Mouse (Mus musculus): ENCODE data around the gene Tomm40l. TPM values are rescaled to one million over a fixed set of nuclear protein-coding genes. Genes with fewer than 3 reads are reported as not detected.
A peak's percentile ranks its signal among the peaks of the same experiment; 100 is the strongest.

Tomm40l gene
- total RNA-seq, 2 experiments from 2014 or later: 43.2 to 56.3 TPM

GRCm38 (mm10) chr1:171195046-171195822 is 27.1 kb downstream of the Tomm40l start:
- H3K4me3 ChIP-seq: peak overlapping the region; percentile 90
- peak overlapping the region; percentile 84 for H3K27ac ChIP-seq
- intact Hi-C loops (cut with DNase I): no loop called here
- TF ChIP-seq CTCF (IDR thresholded peaks at IDR 0.05): no peak
- DNase-seq: no peak

DNA sequence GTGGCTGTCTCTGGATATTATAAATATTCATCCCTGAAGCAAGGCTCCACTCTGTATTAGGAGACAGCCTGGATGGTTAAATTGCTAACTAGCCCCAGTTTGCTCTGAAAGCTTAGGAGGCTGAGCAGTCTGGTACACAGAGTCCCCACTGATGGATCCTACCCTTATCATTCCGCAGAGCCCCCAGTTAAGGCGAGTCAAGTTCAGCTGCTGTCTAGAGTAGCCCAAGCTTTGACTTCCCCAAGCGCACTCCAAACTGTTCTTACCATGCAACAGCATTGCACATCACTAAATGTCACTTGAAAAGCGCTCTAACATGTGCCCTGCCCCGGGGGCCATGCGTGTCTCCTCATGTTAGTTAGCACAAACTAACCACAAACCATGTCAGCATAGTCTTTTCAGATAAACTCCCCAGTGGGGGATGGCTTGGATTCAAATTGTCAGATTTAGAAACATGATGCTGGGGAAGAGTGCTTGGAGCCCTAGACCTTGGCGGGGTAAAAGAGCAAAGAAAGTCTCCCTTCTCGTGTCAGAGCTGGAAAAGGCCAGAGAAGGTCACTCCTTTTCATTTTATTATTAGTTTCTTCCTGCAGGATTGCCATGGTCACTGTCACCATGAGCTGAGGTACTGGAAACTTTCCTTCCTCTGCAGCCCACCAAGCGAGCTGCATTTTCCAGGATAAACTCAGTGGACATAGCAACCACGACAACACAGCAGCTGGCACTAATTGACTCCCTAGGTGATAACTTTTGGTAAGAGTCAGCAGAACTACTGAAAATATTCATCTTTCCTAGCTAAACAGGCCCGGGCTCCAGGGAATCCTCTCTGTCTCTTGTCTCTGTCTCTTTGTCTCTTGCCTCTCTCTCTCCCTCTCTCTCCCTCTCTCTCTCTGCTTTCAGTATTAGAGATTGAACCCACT is 28.1 kb downstream of the Tomm40l start:
- intact Hi-C loops (cut with DNase I): no loop called here
- DNase-seq: no peak
- TF ChIP-seq CTCF (IDR thresholded peaks at IDR 0.05): no peak
- Histone ChIP-seq H3K4me3 (peak overlapping the region; percentile 90), H3K27ac (peak overlapping the region; percentile 71)

- DNase-seq: no peak
- intact Hi-C loops (cut with DNase I): no loop called here
- Histone ChIP-seq H3K4me3 (peak overlapping the region; percentile 90), H3K27ac (peak overlapping the region; percentile 71)
- TF ChIP-seq CTCF (IDR thresholded peaks at IDR 0.05): no peak
Measured at GRCm38 (mm10) chr1:171193093-171193840, 29.0 kb downstream of the Tomm40l start.

- no peak for DNase-seq
- H3K4me3 ChIP-seq: peak overlapping the region; percentile 90
- H3K27ac ChIP-seq: peak overlapping the region; percentile 71
- TF ChIP-seq CTCF (IDR thresholded peaks at IDR 0.05): no peak
- intact Hi-C loops (cut with DNase I): no loop called here
Measured at GRCm38 (mm10) chr1:171192283-171192682, 30.0 kb downstream of the Tomm40l start.

GRCm38 (mm10) chr1:171190832-171191231 is 31.5 kb downstream of the Tomm40l start:
- Histone ChIP-seq H3K27ac (no peak overlapping the region), H3K4me3 (no peak overlapping the region)
- intact Hi-C loops (cut with DNase I): no loop called here
- no peak for TF ChIP-seq CTCF (IDR thresholded peaks at IDR 0.05)
- DNase-seq: no peak

- intact Hi-C loops (cut with DNase I): no loop called here
- no peak for DNase-seq
- Histone ChIP-seq H3K4me3 (peak overlapping the region; percentile 21; the same call in 1 of the 2 replicates), H3K27ac (peak overlapping the region; percentile 76)
- no peak for TF ChIP-seq CTCF (IDR thresholded peaks at IDR 0.05)
Measured at GRCm38 (mm10) chr1:171189476-171190114, 32.7 kb downstream of the Tomm40l start.

DNA sequence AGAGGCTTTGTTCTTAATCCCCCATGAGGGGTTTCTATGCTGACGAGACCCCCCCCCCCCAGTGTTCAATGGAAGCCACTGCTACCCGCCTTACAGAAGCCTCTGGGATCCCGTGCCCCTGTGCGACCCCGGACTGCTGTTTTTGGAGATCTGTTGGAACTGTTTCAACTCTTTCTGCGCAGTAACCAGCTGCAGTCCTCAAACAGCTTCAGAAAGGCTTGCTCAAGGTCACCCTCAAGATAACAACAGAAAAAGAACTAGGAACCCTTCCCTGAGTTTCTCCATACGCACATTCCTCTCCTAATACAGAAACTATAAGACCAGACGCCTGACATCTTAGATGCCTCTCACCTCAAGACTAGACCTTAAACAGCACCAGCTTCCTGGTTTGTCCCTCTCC is 33.3 kb downstream of the Tomm40l start:
- TF ChIP-seq CTCF (IDR thresholded peaks at IDR 0.05): no peak
- no peak for DNase-seq
- intact Hi-C loops (cut with DNase I): no loop called here
- peak overlapping the region; percentile 21; the same call in 1 of the 2 replicates for H3K4me3 ChIP-seq
- peak overlapping the region; percentile 76 for H3K27ac ChIP-seq

DNA sequence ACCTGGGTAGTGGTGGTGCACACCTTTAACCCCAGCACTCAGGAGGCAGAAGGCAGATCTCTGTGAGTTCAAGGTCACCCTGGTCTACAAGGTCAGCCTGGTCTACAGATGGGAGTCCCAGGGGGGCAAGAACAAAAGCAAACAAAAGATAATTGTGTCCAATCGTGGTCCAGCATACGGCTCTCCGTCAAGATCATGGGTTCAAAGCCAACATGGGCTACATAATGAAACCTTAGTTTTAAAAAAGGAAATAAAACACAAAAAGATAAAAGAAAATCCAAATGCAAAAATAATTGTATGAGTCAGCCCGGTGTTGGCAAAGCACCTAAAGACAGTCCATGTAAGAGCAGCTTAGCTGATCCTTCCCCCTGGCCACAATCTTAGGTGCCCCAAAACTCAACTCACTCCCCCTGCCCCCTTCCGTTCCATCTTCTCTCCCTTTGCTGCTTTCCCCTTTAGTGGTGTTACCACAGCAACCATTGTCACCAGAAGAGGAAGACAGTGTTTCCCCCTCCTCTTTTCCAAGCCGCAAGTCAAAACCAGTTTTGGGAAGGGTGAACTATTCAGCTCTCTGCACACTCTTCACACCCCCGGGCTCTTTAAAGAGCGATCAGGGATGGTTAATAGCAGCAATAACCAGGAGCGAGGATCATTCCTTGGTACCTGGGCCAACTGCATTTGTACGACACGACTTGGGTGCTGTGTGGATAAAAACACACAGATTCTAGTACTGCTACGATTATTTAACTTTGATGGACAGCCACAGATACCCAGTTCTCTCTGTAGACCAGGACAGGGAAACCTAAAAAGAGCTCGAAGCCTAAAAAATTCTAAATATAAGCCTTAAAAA is 34.2 kb downstream of the Tomm40l start:
- DNase-seq: no peak
- Histone ChIP-seq H3K4me3 (no peak overlapping the region), H3K27ac (peak overlapping the region; percentile 76)
- intact Hi-C loops (cut with DNase I): no loop called here
- no peak for TF ChIP-seq CTCF (IDR thresholded peaks at IDR 0.05)

GRCm38 (mm10) chr1:171185655-171186054 is 36.7 kb downstream of the Tomm40l start:
- no peak for TF ChIP-seq CTCF (IDR thresholded peaks at IDR 0.05)
- peak overlapping the region; percentile 86 for H3K27ac ChIP-seq
- intact Hi-C loops (cut with DNase I): no loop called here
- H3K4me3 ChIP-seq: no peak overlapping the region
- no peak for DNase-seq

DNA sequence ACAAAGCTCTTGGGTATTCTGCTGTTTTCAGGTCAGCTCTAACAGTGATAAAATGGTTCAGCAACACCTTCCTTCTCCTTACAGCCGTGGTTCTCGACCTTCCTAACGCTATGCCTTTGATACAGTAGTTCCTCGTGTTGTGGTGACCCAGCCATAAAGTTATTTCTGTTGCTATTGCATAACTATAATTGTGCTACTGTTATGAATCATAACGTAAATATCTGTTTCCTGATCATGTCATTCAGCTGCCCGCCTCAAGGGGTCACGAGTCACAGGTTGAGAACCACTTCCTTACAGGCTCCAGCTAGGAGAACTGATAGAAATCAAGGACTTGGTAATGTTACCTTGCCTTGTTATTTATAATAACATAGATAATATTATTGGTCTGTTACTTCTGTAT is 38.0 kb downstream of the Tomm40l start:
- H3K4me3 ChIP-seq: peak overlapping the region; percentile 40; the same call in 1 of the 2 replicates
- H3K27ac ChIP-seq: peak overlapping the region; percentile 86
- DNase-seq: peak; percentile 58
- peak; percentile 43 for TF ChIP-seq CTCF (IDR thresholded peaks at IDR 0.05)
- intact Hi-C loops (cut with DNase I): no loop called here

- Histone ChIP-seq H3K4me3 (peak overlapping the region; percentile 40), H3K27ac (peak overlapping the region; percentile 86)
- intact Hi-C loops (cut with DNase I): no loop called here
- peak; percentile 68 for DNase-seq
- no peak for TF ChIP-seq CTCF (IDR thresholded peaks at IDR 0.05)
Measured at GRCm38 (mm10) chr1:171183620-171184019, 38.7 kb downstream of the Tomm40l start.
